Comparison of ENCODE assay signal across 8 mouse cellular contexts in the genomic region with DNA sequence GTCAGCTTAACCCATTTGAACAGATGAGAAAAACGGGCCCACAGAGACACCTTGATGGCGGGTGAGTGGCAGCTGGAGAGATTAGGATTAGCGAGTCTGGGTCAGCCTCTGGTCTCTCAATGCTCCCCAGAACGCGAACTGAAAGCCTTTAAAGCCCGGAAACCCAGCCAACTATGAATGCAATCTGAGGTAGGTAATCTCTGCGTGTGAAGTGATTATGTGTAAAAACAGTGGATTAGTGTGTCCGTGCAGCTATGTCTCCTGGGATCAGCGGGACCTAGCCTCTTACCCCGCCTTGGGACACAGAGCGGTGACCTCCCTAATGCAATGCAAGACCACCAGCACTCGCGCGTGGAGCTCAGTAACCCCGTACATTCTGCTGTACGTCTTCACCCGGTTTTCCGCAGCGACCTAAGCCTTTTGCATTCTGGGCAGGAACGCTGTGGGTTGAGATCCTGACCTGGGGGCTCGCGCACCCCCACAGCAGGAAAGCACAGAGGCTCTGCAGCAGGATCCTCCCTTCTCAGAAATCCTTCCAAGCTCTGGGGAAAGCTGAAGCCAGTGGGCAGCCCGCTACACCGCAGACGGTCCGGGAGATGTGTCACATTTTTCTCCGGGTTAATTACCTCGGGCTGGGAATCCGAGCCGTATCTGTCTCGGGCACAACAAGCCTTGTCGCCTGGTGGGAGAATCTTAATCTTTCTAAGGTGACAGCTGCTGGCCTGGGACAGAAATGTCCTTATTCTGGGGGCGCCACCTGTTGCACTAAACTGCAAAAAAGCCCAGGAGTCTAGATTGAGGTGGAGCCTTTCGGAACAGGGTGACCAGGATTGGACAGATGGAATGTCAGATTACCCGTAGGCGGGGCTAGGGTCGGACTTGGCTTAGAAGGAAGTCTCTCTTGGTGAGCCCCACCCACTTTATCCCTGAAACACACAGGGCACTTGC. TPM values are rescaled to one million over a fixed set of nuclear protein-coding genes. Genes with fewer than 3 reads are reported as not detected.
A peak's percentile ranks its signal among the peaks of the same experiment; 100 is the strongest.
DNase-seq lines count a peak whose midpoint lies in the region; ATAC-seq and TF ChIP-seq lines count a peak whose summit lies in the region.

Gene Tmem9, plus strand, starts transcription at position 940 of the 948 bp plus-strand sequence.

- ATAC-seq in erythroid progenitor cell, adult 5-6 weeks (replicated peaks; ENCODE audit: low FRiP score, poor library complexity, severe bottlenecking), result peak; percentile 93
- ATAC-seq in heart, embryonic 11.5 days (replicated peaks; ENCODE audit: insufficient number of reproducible peaks, low FRiP score, low TSS enrichment), result peak; percentile 91
- ATAC-seq in kidney, embryonic 15.5 days (replicated peaks; ENCODE audit: low FRiP score), result peak; percentile 95
- peak; percentile 95 for ATAC-seq in liver, embryonic 11.5 days (replicated peaks; ENCODE audit: low FRiP score)
- peak; percentile 97 for ATAC-seq in stomach, embryonic 15.5 days (ENCODE audit: insufficient read depth, low FRiP score, low read depth)

- no peaks in the 10 kb centered on the region for H3K79me2 ChIP-seq in myocyte (ENCODE audit: control insufficient read depth, insufficient read depth)

- peaks cover 4% of the 10 kb centered on the region; the same call in 1 of the 2 replicates for H3K4me1 ChIP-seq in heart, embryonic 11.5 days (ENCODE audit: control insufficient read depth, insufficient read depth, low read length)
- H3K4me1 ChIP-seq in kidney, embryonic 15.5 days, result peaks cover 19% of the 10 kb centered on the region
- peaks cover 5% of the 10 kb centered on the region for H3K4me1 ChIP-seq in liver, embryonic 11.5 days (replicated peaks; ENCODE audit: control insufficient read depth, insufficient read depth, low read length)
- H3K4me1 ChIP-seq in stomach, embryonic 15.5 days, result peaks cover 3% of the 10 kb centered on the region; the same call in 1 of the 2 replicates

- no peak within 1 kb of the TSS for H3ac ChIP-seq in myocyte (ENCODE audit: control insufficient read depth, insufficient read length)

- no peaks in the 10 kb centered on the region for H3K36me3 ChIP-seq in heart, embryonic 11.5 days (ENCODE audit: control insufficient read depth, insufficient read depth, low read length)
- no peaks in the 10 kb centered on the region for H3K36me3 ChIP-seq in kidney, embryonic 15.5 days
- H3K36me3 ChIP-seq in liver, embryonic 11.5 days (ENCODE audit: control insufficient read depth, insufficient read depth, low read length), result no peaks in the 10 kb centered on the region
- no peaks in the 10 kb centered on the region for H3K36me3 ChIP-seq in myocyte (ENCODE audit: control insufficient read depth, insufficient read depth)
- no peaks in the 10 kb centered on the region for H3K36me3 ChIP-seq in stomach, embryonic 15.5 days

- H3K9ac ChIP-seq in heart, embryonic 11.5 days (ENCODE audit: low read depth, low read length), result peak within 1 kb of the TSS; percentile 61
- peak within 1 kb of the TSS; percentile 23 for H3K9ac ChIP-seq in kidney, embryonic 15.5 days
- H3K9ac ChIP-seq in liver, embryonic 11.5 days (ENCODE audit: low read depth, low read length), result peak within 1 kb of the TSS; percentile 60
- H3K9ac ChIP-seq in stomach, embryonic 15.5 days, result peak within 1 kb of the TSS; percentile 22; the same call in 1 of the 2 replicates

- no peaks in the 10 kb centered on the region for H3K9me3 ChIP-seq in heart, embryonic 11.5 days (replicated peaks; ENCODE audit: control insufficient read depth, low read length)
- no peaks in the 10 kb centered on the region for H3K9me3 ChIP-seq in kidney, embryonic 15.5 days (replicated peaks)
- H3K9me3 ChIP-seq in liver, embryonic 11.5 days (ENCODE audit: control insufficient read depth, low read length), result no peaks in the 10 kb centered on the region
- H3K9me3 ChIP-seq in stomach, embryonic 15.5 days, result no peaks in the 10 kb centered on the region

- WGBS in heart, embryonic 11.5 days (ENCODE audit: insufficient replicate concordance), result 2% methylated on average over 37 of the region's 37 CpGs
- WGBS in kidney, embryonic 15.5 days, result 3% methylated on average over 37 of the region's 37 CpGs
- 3% methylated on average over 37 of the region's 37 CpGs for WGBS in liver, embryonic 11.5 days
- WGBS in stomach, embryonic 15.5 days, result 3% methylated on average over 37 of the region's 37 CpGs

- H3K27ac ChIP-seq in heart, embryonic 11.5 days (ENCODE audit: low read depth, low read length), result no peak within 1 kb of the TSS
- H3K27ac ChIP-seq in kidney, embryonic 15.5 days, result peak within 1 kb of the TSS; percentile 66
- no peak within 1 kb of the TSS for H3K27ac ChIP-seq in liver, embryonic 11.5 days (ENCODE audit: low read depth, low read length)
- no peak within 1 kb of the TSS for H3K27ac ChIP-seq in stomach, embryonic 15.5 days

- H3K4me2 ChIP-seq in heart, embryonic 11.5 days, result peak within 1 kb of the TSS; percentile 89
- peak within 1 kb of the TSS; percentile 87 for H3K4me2 ChIP-seq in kidney, embryonic 15.5 days
- H3K4me2 ChIP-seq in liver, embryonic 11.5 days, result peak within 1 kb of the TSS; percentile 97
- peak within 1 kb of the TSS; percentile 74 for H3K4me2 ChIP-seq in myocyte (ENCODE audit: low read depth)
- peak within 1 kb of the TSS; percentile 86 for H3K4me2 ChIP-seq in stomach, embryonic 15.5 days

- peak; percentile 5 for DNase-seq in 416B (ENCODE audit: low read depth)
- DNase-seq in adrenal gland, postnatal 10 days, result peak; percentile 88
- DNase-seq in liver, embryonic 11.5 days (ENCODE audit: low spot score), result peak; percentile 77

- TF ChIP-seq POLR2A in myocyte (IDR thresholded peaks at IDR 0.05; ENCODE audit: insufficient read length, low read depth), result no peak

- H3K4me3 ChIP-seq in heart, embryonic 11.5 days (ENCODE audit: low read depth, low read length), result peak within 1 kb of the TSS; percentile 51
- H3K4me3 ChIP-seq in kidney, embryonic 15.5 days (replicated peaks), result peak within 1 kb of the TSS; percentile 55
- H3K4me3 ChIP-seq in liver, embryonic 11.5 days (ENCODE audit: low read depth, low read length), result peak within 1 kb of the TSS; percentile 57
- peak within 1 kb of the TSS; percentile 26 for H3K4me3 ChIP-seq in myocyte
- H3K4me3 ChIP-seq in stomach, embryonic 15.5 days (replicated peaks), result peak within 1 kb of the TSS; percentile 49

- no peaks in the 10 kb centered on the region for H3K27me3 ChIP-seq in heart, embryonic 11.5 days (ENCODE audit: control insufficient read depth, insufficient read depth, low read length)
- H3K27me3 ChIP-seq in kidney, embryonic 15.5 days, result peaks cover 11% of the 10 kb centered on the region
- peaks cover 11% of the 10 kb centered on the region for H3K27me3 ChIP-seq in liver, embryonic 11.5 days (replicated peaks; ENCODE audit: control insufficient read depth, insufficient read depth, low read length)
- no peaks in the 10 kb centered on the region for H3K27me3 ChIP-seq in myocyte (ENCODE audit: control insufficient read depth, insufficient read depth, insufficient read length)
- H3K27me3 ChIP-seq in stomach, embryonic 15.5 days (replicated peaks), result no peaks in the 10 kb centered on the region

TF ChIP-seq in myocyte, 11 proteins besides CTCF, POLR2A, EP300 and RAD21:
- TF ChIP-seq SRF (IDR thresholded peaks at IDR 0.05; ENCODE audit: control insufficient read depth, insufficient read length, low read depth), result peak; percentile 68
- TF ChIP-seq USF1 (IDR thresholded peaks at IDR 0.05; ENCODE audit: low read depth), result no peak
- TF ChIP-seq MYOG (IDR thresholded peaks at IDR 0.05; ENCODE audit: control insufficient read depth in 1 of 3, insufficient read depth in 1 of 3, insufficient read length in 2 of 3, low read depth in 2 of 3), result peak in 2 of 3 experiments; percentile 73 to 85
- peak; percentile 82 for TF ChIP-seq TCF12 (IDR thresholded peaks at IDR 0.05; ENCODE audit: insufficient read depth, poor library complexity, severe bottlenecking)
- peak; percentile 74 to 89 (median 79) for TF ChIP-seq MYOD1 (IDR thresholded peaks at IDR 0.05; ENCODE audit: control insufficient read depth in 1 of 3, insufficient read length in 2 of 3, low read depth in 2 of 3)
- TF ChIP-seq REST (IDR thresholded peaks at IDR 0.05; ENCODE audit: insufficient read depth, insufficient read length), result no peak
TF ChIP-seq in myocyte: peak in this region for 4.

RNA-seq across cellular contexts. Expression of gene Tmem9, which starts in this region (rescaled TPM):
- total RNA-seq in adrenal gland, postnatal 10 days (2021), result 10 to 100 TPM; 38.2 to 40.0 TPM
- total RNA-seq in erythroid progenitor cell, adult 5-6 weeks (2015; ENCODE audit: low replicate concordance), result 29.8 and 64.5 TPM in 2 replicates
- 31.8 and 54.4 TPM in 2 replicates for total RNA-seq in erythroid progenitor cell, adult 5-6 weeks (2017; ENCODE audit: low replicate concordance)
- 65.0 and 106 TPM in 2 replicates for polyA plus RNA-seq in heart, embryonic 11.5 days (2014; fragmentation: Nextera tagmentation; extraction: Ambion mirVana)
- polyA plus RNA-seq in kidney, embryonic 15.5 days (2015; fragmentation: Nextera tagmentation; extraction: Ambion mirVana), result 206 and 224 TPM in 2 replicates
- 79.6 and 92.6 TPM in 2 replicates for polyA plus RNA-seq in liver, embryonic 11.5 days (2014; fragmentation: Nextera tagmentation; extraction: Ambion mirVana)
- 127 TPM for polyA plus RNA-seq in myocyte (2012; fragmentation: generic; extraction: Trizol)
- 141 and 161 TPM in 2 replicates for polyA plus RNA-seq in stomach, embryonic 15.5 days (2015; fragmentation: Nextera tagmentation; extraction: Ambion mirVana)

Comparison
In these comparisons a context has a peak if more than half of its experiments do, and no peak if none do; other contexts are left out.
1. DNase-seq: peak in every context shown above with its lines; median percentile 88 in adrenal gland, postnatal 10 days; 77 in liver, embryonic 11.5 days; 5 in 416B.